Mouse (Mus musculus) lung, postnatal 4 days (tissue): ENCODE data around the gene Atxn1.

ENCODE experiments used
- DNase-seq, 2 experiments: peaks; one replicate each; pipeline ENCODE4 v3.0.0; 2021

Gene Atxn1

DNA sequence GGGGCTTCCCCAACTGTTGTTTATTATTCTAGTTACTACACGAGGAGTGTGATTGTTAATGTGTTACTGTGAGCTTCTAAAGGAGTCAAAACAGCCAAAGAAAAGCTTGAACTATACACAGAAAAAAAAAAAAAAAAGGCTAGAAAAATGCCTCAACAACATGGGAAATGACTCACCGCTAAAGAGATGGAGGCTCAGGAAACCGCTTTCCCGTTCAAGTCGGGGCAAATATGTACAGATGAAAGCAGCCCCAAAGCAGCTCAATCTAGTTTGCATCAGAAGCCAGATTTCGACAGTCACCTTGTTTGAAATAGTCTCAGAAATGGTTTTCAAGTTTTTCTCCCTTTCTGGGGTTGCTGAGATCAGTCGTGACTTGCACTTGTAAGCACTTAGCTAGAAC lies 40.3 kb downstream of the Atxn1 start:
- no peak for DNase-seq

DNA sequence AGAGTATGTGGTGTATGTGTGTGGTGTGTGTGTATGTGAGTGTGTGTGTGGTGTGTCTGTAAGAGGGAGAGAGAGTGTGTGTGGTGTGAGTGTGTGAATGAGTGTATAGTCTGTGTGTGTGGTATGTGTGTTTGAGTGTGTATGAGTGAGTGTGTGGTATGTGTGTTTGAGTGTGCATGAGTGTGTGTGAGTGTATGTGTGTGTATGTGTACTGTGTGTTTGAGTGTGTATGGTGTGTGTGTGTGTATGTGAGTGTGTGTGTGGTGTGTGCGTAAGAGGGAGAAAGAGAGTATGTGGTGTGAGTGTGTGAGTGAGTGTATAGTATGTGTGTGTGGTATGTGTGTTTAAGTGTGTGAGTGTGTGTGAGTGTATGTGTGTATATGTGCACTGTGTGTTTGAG lies 41.7 kb downstream of the Atxn1 start:
- DNase-seq: no peak

DNA sequence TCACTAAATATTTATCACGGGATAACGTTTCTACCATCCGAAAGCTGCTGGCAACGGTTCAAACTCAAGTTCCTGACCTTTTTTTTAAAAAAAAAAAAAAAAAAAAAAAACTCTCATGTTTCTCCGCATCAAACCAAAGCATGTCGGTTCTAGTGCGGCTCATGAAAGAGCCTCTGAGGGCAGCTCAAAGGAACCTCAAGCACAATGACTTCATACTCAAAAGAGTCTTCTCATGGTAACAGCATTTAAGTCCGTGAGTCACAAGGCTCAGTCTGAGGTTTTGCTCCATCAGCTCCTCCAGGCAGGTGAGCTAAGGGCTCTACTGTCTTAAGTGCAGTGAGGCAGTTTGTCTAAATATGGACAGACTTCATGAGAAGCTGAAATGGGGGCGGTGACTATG lies 42.3 kb downstream of the Atxn1 start:
- DNase-seq: peak; percentile 38 to 55

GRCm38 (mm10) chr13:45918956-45919711 lies 45.7 kb downstream of the Atxn1 start:
- DNase-seq: no peak

- DNase-seq: no peak
These were observed 46.8 kb downstream of the Atxn1 start for GRCm38 (mm10) chr13:45918006-45918380.

DNA sequence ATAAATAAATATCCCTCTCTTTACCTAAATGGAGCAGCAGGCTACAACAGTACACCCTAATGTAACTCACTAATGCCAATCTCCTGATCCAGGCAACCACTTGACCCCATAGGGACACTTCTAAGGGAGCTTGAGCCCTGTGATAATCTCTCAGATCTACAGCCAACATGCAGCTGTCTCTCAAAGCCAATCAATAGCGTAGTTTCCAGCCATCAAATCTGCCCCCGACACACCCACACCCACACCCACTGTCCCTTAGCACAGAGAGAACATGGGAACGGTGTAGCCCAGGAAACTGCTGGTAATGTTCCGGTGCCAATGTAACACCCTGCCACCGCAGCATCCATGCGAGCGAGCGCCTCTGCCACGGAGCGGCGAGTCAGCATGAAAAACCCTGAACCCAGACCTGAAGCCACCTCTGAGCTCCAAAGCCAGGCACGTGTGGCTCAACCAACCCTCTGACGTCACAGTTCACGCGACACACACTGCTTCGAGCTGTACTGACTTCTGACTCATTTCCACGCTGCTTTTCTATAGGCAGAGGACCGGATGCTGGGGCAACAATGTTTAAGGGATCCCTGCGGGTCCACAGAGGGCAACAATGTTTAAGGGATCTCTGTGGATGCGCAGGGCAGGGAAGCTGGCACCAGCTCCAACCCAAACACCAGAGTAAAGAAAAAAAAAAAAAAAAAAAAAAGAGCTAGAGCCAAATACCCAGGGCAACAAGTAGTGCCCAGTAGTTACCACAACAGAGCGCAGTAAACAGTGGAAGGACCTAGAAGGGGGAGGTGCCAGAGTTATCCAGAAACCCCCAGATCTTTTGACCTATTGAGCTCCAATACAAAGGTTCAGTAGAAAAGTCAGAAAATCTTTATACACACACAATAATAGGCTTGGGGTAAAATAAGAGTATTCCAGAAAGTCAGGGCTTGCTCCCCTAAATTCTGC lies 47.5 kb downstream of the Atxn1 start:
- no peak for DNase-seq

DNA sequence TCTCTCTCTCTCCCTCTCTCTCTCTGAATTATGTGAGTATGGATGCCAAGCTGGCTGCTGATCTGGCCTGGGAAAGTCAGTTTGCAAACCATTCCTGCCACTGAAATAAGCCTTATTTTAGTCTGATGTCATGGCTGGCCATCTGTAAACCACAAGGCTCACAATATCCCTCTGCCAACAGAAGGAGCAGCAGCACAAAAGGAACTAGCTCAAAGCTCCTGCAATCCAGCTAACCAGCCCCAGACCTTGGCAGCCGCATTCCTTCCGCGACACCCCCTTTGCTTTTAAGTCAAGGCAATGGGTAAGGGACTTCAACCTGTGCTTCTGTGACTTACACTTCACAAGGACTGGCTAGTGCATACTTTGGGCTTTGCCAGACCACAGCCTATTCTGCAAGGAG lies 48.9 kb downstream of the Atxn1 start:
- no peak for DNase-seq

- DNase-seq: no peak
These were observed 49.8 kb downstream of the Atxn1 start for GRCm38 (mm10) chr13:45915026-45915425.

GRCm38 (mm10) chr13:45914117-45914516 lies 50.7 kb downstream of the Atxn1 start:
- DNase-seq: no peak

DNA sequence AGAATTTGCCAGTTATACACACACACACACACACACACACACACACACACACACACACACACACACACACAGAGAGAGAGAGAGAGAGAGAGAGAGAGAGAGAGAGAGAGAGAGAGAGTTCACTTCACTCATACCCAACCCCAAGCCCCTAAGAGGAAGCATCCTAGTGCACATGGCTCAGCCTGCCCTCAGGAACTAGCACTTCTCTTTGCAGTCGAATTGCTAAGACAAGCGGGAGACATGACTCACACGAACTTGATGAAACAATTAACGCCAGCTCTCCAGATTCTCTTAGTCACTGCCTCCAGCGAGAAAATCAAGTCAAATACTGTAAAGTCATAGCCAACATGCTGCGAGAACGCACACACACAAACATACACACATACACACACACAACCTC lies 53.0 kb downstream of the Atxn1 start:
- no peak for DNase-seq

- no peak for DNase-seq
These were observed 53.7 kb downstream of the Atxn1 start for GRCm38 (mm10) chr13:45911069-45911468.

DNA sequence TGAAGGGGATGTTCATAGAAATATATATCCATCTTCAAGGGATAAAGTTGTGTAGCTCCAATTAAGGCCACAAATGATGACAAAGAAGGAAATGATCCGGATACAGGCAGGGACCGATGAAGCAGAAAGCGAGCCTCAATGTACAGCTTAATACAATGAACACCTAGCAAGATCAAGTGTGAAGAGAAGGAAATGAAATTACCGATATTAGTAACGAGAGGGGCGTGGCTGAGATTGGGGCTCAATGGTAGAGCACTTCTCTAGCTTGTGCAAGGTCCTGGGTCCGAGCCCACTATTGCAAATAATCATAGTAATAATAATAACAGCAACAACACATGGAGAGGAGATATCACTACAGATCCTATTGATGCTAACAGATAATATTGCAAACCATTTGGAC lies 54.5 kb downstream of the Atxn1 start:
- no peak for DNase-seq

DNA sequence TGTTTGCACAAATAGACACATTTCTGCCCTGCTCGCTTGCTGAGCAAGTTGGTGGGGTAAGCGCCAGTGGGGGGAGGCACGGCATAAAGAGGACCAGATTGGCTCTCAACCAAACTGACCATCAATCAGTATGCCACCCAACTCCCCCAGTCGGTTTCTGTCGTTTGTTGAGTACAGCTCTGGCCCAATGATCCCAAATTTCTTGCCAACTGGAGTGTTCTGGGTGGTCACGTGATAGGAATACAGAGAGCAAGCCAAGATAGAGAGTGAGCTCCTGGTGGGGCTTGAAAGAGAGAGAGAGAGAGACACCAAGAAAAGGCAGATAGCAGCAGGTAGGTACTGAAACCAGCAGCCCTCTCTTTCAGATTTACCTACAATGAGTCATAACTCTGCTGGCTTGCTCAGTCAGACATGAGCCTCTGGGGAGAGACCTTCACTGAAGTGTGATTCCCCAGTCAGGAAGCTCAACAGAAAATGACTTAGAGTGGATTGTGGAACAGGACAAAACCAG lies 57.6 kb downstream of the Atxn1 start:
- peak in 1 of 2 experiments; percentile 47 for DNase-seq

DNA sequence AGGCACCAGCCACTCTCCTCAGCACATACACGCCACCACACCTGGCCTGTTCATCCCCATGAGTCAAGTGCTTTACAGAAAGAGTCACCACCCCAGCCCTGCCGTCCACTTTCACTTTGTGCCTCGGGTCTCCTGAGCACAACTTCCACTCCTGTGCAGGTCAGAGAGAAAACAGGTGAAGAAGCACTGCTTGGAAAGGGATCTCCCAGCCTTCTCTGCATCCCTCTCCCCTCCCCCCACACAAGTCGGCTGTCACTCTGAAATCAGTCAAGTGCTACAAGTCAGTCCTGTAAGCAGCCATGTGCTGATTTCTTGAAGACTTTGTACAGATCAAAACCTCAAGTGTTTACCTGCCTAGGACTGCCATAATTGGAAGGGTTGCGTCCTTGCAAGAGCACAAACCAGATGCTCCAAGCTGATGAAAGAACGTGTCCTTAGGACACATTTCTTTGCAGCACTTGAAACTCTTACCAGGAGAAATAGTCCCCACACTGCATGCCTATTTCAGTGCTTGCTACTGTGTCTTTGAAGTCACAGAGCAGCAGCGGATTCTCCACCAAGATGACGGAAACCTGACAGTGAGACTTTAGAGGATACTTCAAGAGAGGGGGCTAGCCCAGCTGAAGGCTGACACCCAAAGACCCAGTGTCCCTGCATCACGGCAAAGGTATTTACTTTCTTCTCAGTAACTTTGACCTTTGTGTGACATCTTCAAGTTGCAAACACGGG lies 58.2 kb downstream of the Atxn1 start:
- DNase-seq: no peak

DNA sequence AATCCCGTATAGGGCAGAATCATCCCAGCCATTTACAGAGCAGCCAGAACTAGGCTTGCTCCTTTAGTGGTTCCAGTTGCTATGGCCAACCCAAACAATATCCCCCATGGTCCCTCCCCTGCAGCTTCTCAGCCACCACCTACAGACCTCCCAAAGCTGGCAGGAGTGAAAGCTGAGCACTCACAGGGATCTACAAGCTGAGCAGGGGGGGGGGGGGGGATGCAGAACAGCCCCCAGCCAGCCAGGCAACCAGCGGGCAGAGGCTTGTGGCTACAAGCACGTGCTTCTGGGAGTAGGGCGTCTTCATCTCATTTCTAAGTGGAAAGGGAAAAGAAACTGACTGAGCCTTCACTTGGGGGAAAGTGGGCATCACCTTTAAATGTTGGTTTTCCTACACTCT lies 59.9 kb downstream of the Atxn1 start:
- no peak for DNase-seq

DNA sequence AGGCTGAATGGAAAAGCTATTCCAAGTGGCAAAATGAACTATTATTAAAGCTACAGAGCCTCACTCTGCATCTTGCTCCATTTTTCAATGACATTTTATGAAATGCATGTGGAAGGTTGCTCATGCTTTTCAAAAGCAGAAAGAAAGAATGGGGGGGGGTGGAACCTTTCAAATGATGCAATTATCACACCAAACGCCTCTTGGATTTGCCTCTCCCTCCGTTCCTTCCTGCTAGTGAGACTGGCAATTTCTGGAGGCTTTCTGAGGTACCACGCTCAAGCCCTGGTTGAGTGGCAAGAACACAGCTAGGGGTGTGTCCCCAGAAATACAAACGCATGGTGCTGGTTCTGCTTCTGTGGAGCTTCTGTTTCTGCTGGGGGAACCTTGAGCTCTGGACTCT lies 60.4 kb downstream of the Atxn1 start:
- no peak for DNase-seq

GRCm38 (mm10) chr13:45903519-45904274 lies 61.1 kb downstream of the Atxn1 start:
- no peak for DNase-seq

GRCm38 (mm10) chr13:45902457-45902856 lies 62.4 kb downstream of the Atxn1 start:
- no peak for DNase-seq

DNA sequence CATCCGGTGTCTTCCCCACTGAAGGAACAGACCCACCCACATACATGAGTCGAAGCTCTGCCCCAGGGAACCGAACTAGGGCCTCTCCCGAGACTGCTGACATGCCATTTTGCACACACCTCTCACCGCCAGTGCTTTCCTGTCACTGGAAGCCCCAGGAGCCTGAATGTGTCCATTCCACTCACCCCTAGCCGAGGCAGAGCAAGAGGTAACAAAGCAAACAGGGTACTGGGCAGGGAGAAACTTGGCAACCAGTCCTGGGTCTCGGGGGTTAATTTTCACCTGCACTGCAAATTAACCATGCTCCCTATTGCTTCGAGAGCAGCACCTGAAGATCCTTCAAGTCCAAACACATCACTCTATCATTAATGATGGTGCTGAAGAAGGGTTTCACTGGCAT lies 64.0 kb downstream of the Atxn1 start:
- DNase-seq: no peak

GRCm38 (mm10) chr13:45897571-45897970 lies 67.2 kb downstream of the Atxn1 start:
- peak in 1 of 2 experiments; percentile 45 for DNase-seq

DNA sequence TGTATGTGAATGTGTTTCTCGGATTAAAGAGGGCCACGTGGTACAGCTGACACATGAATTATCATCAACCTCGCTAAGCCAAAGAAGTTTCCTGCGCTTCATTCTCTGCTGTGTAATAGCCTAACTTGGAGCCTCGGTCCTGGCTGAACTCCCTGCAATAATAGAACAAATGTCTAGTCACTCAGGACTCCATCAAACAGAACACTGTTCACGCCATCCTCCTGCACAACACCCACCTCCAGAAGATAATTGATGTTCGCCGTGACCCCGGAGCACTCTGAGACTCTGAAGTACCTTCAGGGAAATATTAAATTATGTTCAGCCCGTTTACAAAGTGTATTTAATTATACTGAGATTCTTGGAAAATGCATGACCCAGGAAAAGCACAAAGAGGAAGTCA lies 70.0 kb downstream of the Atxn1 start:
- no peak for DNase-seq

GRCm38 (mm10) chr13:45894234-45894633 lies 70.6 kb downstream of the Atxn1 start:
- no peak for DNase-seq
